Comparison of ENCODE assay signal across 22 mouse cellular contexts in the genomic region with DNA sequence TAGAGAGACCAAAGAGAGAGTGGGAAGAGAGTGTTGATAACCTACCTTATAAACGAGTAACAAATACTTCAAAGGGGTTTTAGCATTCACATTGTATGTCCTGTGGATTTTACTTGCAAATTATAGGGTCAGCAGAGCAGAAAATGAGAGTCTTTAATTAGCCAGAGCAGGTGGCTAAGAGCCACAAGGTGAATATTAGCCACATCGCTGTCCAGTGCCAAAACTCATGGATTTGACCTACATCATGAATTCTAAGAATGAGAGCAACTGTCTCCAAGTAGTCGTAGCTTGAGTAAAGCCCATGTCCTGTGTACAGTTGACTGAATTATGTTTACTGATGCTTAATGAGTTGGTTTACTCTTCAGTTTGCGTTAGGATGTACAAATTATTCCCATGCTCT.
DNase-seq lines count a peak whose midpoint lies in the region; ATAC-seq and TF ChIP-seq lines count a peak whose summit lies in the region.
"Had no signal": no experiment of that assay in that cellular context is flagged by ENCODE, and none has a peak within 500 bp of the region (broad histone marks: within the 10 kb centered on the region; RNA-seq: fewer than 3 reads in every experiment).

No protein-coding gene starts in this region.

- TF ChIP-seq POLR2A in brain, embryonic 14.5 days (IDR thresholded peaks at IDR 0.05; ENCODE audit: borderline replicate concordance, extremely low read depth, insufficient read depth, insufficient read length, poor library complexity, severe bottlenecking) = no peak

- WGBS in kidney, embryonic 14.5 days = 76% methylated on average over 4 of the region's 4 CpGs
- WGBS in kidney, embryonic 15.5 days = 75% methylated on average over 4 of the region's 4 CpGs

- ATAC-seq in kidney, embryonic 14.5 days (ENCODE audit: low FRiP score, low TSS enrichment) = no peak
- no peak for ATAC-seq in kidney, embryonic 15.5 days (replicated peaks; ENCODE audit: low FRiP score)
- ATAC-seq: forebrain, embryonic 14.5 days had no signal

- no peak overlapping the region for H3K4me2 ChIP-seq in kidney, embryonic 14.5 days (replicated peaks; ENCODE audit: low read depth, low read length)
- no peak overlapping the region for H3K4me2 ChIP-seq in kidney, embryonic 15.5 days
- H3K4me2 ChIP-seq: embryonic facial prominence, embryonic 15.5 days; heart, embryonic 13.5 days; hindbrain, embryonic 15.5 days had no signal

- H3K4me3 ChIP-seq in kidney, embryonic 14.5 days (ENCODE audit: low read length) = no peak overlapping the region
- H3K4me3 ChIP-seq in kidney, embryonic 15.5 days (replicated peaks) = no peak overlapping the region
- H3K4me3 ChIP-seq: embryonic facial prominence, embryonic 15.5 days; erythroblast, embryonic 14.5 days; forebrain, embryonic 10.5 days; gastrocnemius, adult 2 months; heart, embryonic 13.5 days; hindbrain, embryonic 15.5 days had no signal

- no peak for TF ChIP-seq CTCF in brain, embryonic 14.5 days (IDR thresholded peaks at IDR 0.05; ENCODE audit: borderline replicate concordance, extremely low read depth, insufficient read depth, insufficient read length)

- H3K27me3 ChIP-seq in kidney, embryonic 14.5 days (ENCODE audit: control insufficient read depth, insufficient read depth, low read length) = no peaks in the 10 kb centered on the region
- H3K27me3 ChIP-seq in kidney, embryonic 15.5 days = no peaks in the 10 kb centered on the region
- H3K27me3 ChIP-seq: CH12.LX; embryonic facial prominence, embryonic 15.5 days; heart, embryonic 13.5 days; hindbrain, embryonic 15.5 days had no signal

- H3K9me3 ChIP-seq in kidney, embryonic 14.5 days (ENCODE audit: control insufficient read depth, low read length) = no peaks in the 10 kb centered on the region
- H3K9me3 ChIP-seq in kidney, embryonic 15.5 days (replicated peaks) = no peaks in the 10 kb centered on the region
- H3K9me3 ChIP-seq: embryonic facial prominence, embryonic 15.5 days; forebrain, embryonic 10.5 days; heart, embryonic 13.5 days; hindbrain, embryonic 15.5 days had no signal

- H3K4me1 ChIP-seq in kidney, embryonic 14.5 days (ENCODE audit: control insufficient read depth, insufficient read depth, low read length) = no peaks in the 10 kb centered on the region
- no peaks in the 10 kb centered on the region for H3K4me1 ChIP-seq in kidney, embryonic 15.5 days
- H3K4me1 ChIP-seq: embryonic facial prominence, embryonic 15.5 days; forebrain, embryonic 10.5 days; heart, embryonic 13.5 days; hindbrain, embryonic 15.5 days had no signal

- H3K36me3 ChIP-seq in kidney, embryonic 14.5 days (ENCODE audit: control insufficient read depth, insufficient read depth, low read length) = no peaks in the 10 kb centered on the region
- H3K36me3 ChIP-seq in kidney, embryonic 15.5 days = no peaks in the 10 kb centered on the region
- H3K36me3 ChIP-seq: embryonic facial prominence, embryonic 15.5 days; forebrain, embryonic 10.5 days; heart, embryonic 13.5 days; hindbrain, embryonic 15.5 days had no signal

- no peak overlapping the region for H3K9ac ChIP-seq in kidney, embryonic 14.5 days (ENCODE audit: low read depth, low read length)
- H3K9ac ChIP-seq in kidney, embryonic 15.5 days = no peak overlapping the region
- H3K9ac ChIP-seq: embryonic facial prominence, embryonic 15.5 days; heart, embryonic 13.5 days; hindbrain, embryonic 15.5 days had no signal

- DNase-seq in kidney, adult 11 months = peak; percentile 26
- DNase-seq in kidney, adult 9 months = peak; percentile 73
- peak; percentile 22 for DNase-seq in brain, embryonic 14.5 days (ENCODE audit: low read depth)
- peak; percentile 49 to 54 for DNase-seq in kidney, postnatal 36 days
- no peak for DNase-seq in heart, adult 18-20 months
- DNase-seq: adrenal gland, adult 8-10 months; adrenal gland, postnatal 36 days; cerebellum, adult 11-12 months; cerebellum, adult 9-11 months; embryo, embryonic 11 days; gastrocnemius, adult 2 months; gastrocnemius, postnatal 25 days; heart, postnatal 36 days had no signal

- H3K27ac ChIP-seq in kidney, embryonic 14.5 days (ENCODE audit: low read depth, low read length) = no peak overlapping the region
- H3K27ac ChIP-seq in kidney, embryonic 15.5 days = no peak overlapping the region
- H3K27ac ChIP-seq: embryonic facial prominence, embryonic 15.5 days; forebrain, embryonic 10.5 days; gastrocnemius, adult 2 months; heart, embryonic 13.5 days; hindbrain, embryonic 15.5 days had no signal

Comparison
In these comparisons a context has a peak if more than half of its experiments do, and no peak if none do; other contexts are left out.
1. DNase-seq: peak in kidney, adult 11 months (single experiment), kidney, adult 9 months (single experiment), brain, embryonic 14.5 days (single experiment) and kidney, postnatal 36 days (2 of 2); none in heart, adult 18-20 months (0 of 2).